Mouse (Mus musculus): ENCODE results near the gene Ptpn18.
"Not testable (repeated sequence)": the region's sequence is repeated elsewhere in the genome, so short reads cannot be mapped to it uniquely, and the experiment has no call there.

DNA sequence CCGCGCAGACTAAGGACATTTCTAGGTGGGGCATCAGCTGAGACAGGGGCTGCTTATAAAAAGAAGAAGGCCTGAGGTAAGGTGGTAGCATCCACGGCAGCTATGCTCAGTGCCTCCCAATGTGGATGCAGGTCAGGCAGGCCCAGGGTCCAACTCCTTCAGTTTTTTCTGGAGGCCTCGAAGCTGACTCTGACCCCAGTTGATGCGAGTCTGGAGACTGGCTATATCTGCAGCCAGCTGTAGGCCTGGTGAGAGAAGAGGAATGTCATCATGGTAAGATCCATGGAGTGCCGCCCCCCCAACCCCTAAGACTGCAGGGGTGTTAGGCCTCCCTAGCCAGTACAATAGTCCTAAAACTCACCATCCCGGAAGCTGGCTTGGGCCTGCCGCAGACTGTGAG, 22.2 kb upstream of the Ptpn18 start:
- TF ChIP-seq CTCF (IDR thresholded peaks at IDR 0.05; ENCODE audit: extremely low read depth, insufficient read depth, insufficient read length, insufficient replicate concordance); POLR2A (IDR thresholded peaks at IDR 0.05; ENCODE audit: low read depth, low read length): not testable (repeated sequence)
